Mouse (Mus musculus): ENCODE results near the gene Nckap5.
A peak's percentile ranks its signal among the peaks of the same experiment; 100 is the strongest.

The Nckap5 gene

GRCm38 (mm10) chr1:126364556-126364955 lies 466.0 kb downstream of the Nckap5 start:
- no peak; the same call in 1 of the 2 replicates for ATAC-seq (ENCODE audit: low TSS enrichment)

GRCm38 (mm10) chr1:126360531-126361220 lies 469.9 kb downstream of the Nckap5 start:
- no peak for ATAC-seq (ENCODE audit: low TSS enrichment)

- ATAC-seq (ENCODE audit: low TSS enrichment) = no peak
Measured at GRCm38 (mm10) chr1:126360111-126360510, 470.5 kb downstream of the Nckap5 start.

GRCm38 (mm10) chr1:126341806-126342205 lies 488.8 kb downstream of the Nckap5 start:
- no peak for ATAC-seq (ENCODE audit: low TSS enrichment)

GRCm38 (mm10) chr1:126339250-126339649 lies 491.3 kb downstream of the Nckap5 start:
- ATAC-seq (ENCODE audit: low TSS enrichment) = no peak

GRCm38 (mm10) chr1:126334202-126334601 lies 496.4 kb downstream of the Nckap5 start:
- no peak for ATAC-seq (ENCODE audit: low TSS enrichment)

GRCm38 (mm10) chr1:126332026-126332425 lies 498.6 kb downstream of the Nckap5 start:
- peak; percentile 97 for ATAC-seq (ENCODE audit: low TSS enrichment)

- ATAC-seq (ENCODE audit: low TSS enrichment) = no peak
Measured at GRCm38 (mm10) chr1:126320696-126321095, 509.9 kb downstream of the Nckap5 start.

GRCm38 (mm10) chr1:126317874-126318607 lies 512.6 kb downstream of the Nckap5 start:
- ATAC-seq (ENCODE audit: low TSS enrichment) = peak; percentile 64

- ATAC-seq (ENCODE audit: low TSS enrichment) = peak; percentile 31; the same call in 1 of the 2 replicates
Measured at GRCm38 (mm10) chr1:126317345-126317744, 513.3 kb downstream of the Nckap5 start.

GRCm38 (mm10) chr1:126316866-126317265 lies 513.7 kb downstream of the Nckap5 start:
- no peak for ATAC-seq (ENCODE audit: low TSS enrichment)

- no peak for ATAC-seq (ENCODE audit: low TSS enrichment)
Measured at GRCm38 (mm10) chr1:126301129-126301528, 529.5 kb downstream of the Nckap5 start.

- ATAC-seq (ENCODE audit: low TSS enrichment) = peak; percentile 97
Measured at GRCm38 (mm10) chr1:126264931-126265330, 565.7 kb downstream of the Nckap5 start.

- ATAC-seq (ENCODE audit: low TSS enrichment) = no peak
Measured at GRCm38 (mm10) chr1:126254364-126254763, 576.2 kb downstream of the Nckap5 start.

- no peak for ATAC-seq (ENCODE audit: low TSS enrichment)
Measured at GRCm38 (mm10) chr1:126253934-126254333, 576.7 kb downstream of the Nckap5 start.

GRCm38 (mm10) chr1:126233196-126233595 lies 597.4 kb downstream of the Nckap5 start:
- no peak for ATAC-seq (ENCODE audit: low TSS enrichment)

- peak; percentile 77 for ATAC-seq (ENCODE audit: low TSS enrichment)
Measured at GRCm38 (mm10) chr1:126231199-126231598, 599.4 kb downstream of the Nckap5 start.

- ATAC-seq (ENCODE audit: low TSS enrichment) = peak; percentile 73
Measured at GRCm38 (mm10) chr1:126210212-126210611, 620.4 kb downstream of the Nckap5 start.

GRCm38 (mm10) chr1:126209743-126210142 lies 620.9 kb downstream of the Nckap5 start:
- no peak for ATAC-seq (ENCODE audit: low TSS enrichment)

GRCm38 (mm10) chr1:126209131-126209530 lies 621.5 kb downstream of the Nckap5 start:
- ATAC-seq (ENCODE audit: low TSS enrichment) = no peak

GRCm38 (mm10) chr1:126196937-126197336 lies 633.7 kb downstream of the Nckap5 start:
- no peak for ATAC-seq (ENCODE audit: low TSS enrichment)

- ATAC-seq (ENCODE audit: low TSS enrichment) = no peak
Measured at GRCm38 (mm10) chr1:126190353-126190752, 640.2 kb downstream of the Nckap5 start.

GRCm38 (mm10) chr1:126183751-126184150 lies 646.8 kb downstream of the Nckap5 start:
- ATAC-seq (ENCODE audit: low TSS enrichment) = no peak

All from frontal cortex, adult (tissue).